Mouse (Mus musculus): ENCODE results near the gene Ppp1r15a.

The Ppp1r15a gene

DNA sequence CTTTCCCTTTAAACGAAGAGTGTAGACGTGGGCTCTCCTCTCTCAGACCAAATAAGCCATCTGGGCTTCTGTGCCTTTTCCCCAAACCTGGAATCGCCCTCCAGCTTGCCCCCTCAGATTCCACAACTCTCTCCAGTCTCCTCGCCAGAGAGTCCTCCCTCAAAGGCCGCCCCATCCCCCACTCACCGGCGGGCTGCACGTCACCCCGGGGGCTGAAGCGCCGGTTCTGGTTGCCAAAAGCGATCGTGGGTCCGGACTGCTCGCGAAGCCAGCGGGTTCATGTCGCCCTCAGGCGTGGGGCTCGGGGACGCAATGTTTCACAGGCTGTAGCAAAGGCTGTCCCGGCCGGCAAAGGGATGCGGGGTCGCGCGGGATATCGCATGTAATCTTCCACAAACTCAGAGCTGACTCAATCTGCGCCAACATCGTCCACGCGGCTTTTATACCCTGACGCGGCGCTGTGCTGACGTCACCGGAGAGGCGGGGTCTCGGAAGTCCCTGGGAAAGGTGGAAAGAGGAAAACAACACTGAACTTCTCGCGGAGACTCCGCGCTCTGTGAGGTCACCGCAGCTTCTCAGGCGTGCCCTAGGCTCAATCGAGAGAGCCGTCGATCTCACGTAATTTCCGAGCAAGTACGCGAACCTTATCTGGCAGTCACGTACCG is at the start of gene Ppp1r15a, which contains the start of gene Plekha4:
Ppp1r15a (minus strand) TSS at position 460 of the 665 bp plus-strand sequence.
Plekha4 (plus strand) TSS at position 522 of the 665 bp plus-strand sequence.
- DNase-seq: peak; percentile 96

DNA sequence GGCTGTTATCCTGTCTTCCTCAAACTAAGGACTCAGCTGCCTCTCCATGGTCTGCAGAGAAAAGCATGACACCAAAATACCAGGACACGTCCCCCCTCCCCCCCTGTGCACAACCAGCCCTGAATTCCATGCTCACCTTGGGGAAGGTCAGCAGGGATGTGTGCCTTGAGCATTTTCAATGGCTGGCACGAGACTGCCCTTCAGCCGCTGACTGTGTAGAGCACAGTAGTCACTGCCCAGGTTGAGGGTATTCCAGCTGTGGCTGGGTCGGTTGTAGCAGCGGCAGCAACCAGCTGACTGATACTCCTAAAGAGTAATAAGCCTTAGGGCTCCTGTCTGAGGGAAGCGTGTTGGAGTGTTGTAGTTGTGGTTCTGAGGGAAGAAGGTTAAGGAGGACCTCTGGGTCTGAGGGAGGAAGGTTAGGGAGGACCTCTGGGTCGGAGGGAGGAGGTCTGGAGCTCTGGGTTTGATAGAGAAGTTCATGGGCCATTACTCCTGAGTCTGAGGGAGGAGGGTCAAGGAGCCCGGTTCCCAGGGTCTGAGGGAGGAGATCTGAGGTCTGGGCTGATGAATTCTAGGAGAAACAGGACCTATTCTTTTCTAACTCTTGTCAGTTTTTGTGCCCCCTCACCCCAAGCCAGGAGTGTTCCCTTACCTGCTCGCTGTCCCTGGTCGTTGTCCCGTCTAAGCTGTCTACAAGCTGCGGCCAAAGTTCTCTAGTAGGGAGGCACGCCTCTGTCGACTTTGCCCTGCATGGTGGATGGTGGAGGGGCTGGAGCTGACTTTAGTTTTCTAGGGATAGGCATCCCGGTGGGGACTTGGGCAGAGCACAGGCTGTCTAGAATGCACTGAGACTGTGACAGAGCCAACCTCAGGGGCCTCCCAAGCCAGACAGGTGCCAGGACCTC is 48.7 kb upstream of the Ppp1r15a start:
- peak; percentile 50 for DNase-seq

GRCm38 (mm10) chr7:45573954-45574353 is 47.9 kb upstream of the Ppp1r15a start:
- no peak for DNase-seq

GRCm38 (mm10) chr7:45571966-45572365 is 45.9 kb upstream of the Ppp1r15a start:
- DNase-seq: no peak

DNA sequence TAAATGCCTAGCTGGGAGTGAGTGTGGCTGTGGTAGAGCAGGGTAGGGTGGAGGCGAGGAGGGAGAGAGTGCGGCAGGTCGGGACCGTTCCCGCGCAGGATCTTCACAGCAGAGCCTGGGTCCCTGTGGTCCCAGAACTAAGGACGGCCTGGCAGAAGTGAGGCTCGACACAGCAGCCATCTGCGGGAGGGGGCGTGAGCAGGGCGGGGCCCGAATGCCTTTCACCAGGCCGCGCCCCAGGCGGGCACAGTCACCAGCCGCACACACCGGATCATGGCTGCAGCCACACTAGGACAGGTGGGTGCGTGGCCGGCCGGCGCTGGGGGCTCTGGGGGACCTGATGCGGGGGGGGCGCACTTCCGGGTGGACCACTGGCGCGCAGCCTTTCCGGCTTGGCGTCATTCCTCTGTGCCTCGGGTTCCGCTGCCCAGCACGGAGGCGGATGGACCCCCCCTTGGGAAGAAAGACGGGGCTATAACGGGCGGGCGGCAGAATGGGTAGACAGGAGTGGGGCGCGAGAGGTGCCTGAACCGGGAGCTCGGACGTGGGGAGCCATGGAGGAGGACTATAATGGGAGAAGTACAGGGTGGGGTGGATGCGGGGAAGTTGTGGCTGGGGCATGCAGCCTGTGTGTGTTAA is 44.2 kb upstream of the Ppp1r15a start, which contains the start of gene Bcat2:
Bcat2 (plus strand) TSS at position 51 of the 639 bp plus-strand sequence.
- DNase-seq: peak; percentile 88

- DNase-seq: peak; percentile 52
These were observed 42.8 kb upstream of the Ppp1r15a start for GRCm38 (mm10) chr7:45568601-45569473.

- peak; percentile 96 for DNase-seq
These were observed 41.9 kb upstream of the Ppp1r15a start for GRCm38 (mm10) chr7:45567780-45568516.

- no peak for DNase-seq
These were observed 41.2 kb upstream of the Ppp1r15a start for GRCm38 (mm10) chr7:45567112-45567779.

DNA sequence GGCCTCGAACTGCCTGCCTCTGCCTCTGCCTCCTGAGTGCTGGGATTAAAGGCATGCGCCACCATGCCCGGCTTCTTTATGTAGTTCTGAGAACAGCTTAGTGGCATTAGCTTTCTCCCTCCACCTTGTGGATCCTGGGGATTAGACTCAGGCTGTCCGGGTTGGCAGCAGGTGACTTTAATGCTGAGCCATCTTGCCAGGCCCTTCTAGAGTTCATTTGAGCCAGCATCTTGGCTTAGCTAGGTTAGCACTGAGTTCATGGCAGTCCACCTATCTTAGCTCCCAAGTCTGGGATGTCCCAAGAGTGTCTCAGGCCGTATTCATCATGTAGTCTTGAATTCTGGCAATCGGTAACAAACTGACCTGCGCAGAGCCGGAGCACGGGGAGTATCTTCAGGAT is 39.4 kb upstream of the Ppp1r15a start:
- DNase-seq: no peak

DNA sequence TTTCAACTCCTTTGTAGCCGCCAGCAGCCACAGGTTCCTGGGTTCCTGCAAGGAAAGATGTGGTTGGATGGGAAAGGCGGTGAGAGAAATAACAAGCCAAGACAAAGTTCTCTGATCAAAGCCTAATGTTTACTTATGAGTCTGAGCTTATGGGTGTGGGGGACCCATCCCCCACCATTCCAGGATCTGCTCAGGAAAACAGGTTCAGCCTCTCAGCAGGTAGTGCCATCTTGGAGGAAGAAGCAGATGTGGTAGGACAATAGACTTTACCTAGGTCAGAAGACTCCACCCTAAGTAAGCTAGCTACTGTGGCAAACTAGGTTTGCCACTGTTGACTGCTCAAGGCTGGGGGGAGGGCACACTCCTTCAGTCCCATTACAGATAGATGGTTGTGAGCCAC is 38.7 kb upstream of the Ppp1r15a start:
- no peak for DNase-seq

DNA sequence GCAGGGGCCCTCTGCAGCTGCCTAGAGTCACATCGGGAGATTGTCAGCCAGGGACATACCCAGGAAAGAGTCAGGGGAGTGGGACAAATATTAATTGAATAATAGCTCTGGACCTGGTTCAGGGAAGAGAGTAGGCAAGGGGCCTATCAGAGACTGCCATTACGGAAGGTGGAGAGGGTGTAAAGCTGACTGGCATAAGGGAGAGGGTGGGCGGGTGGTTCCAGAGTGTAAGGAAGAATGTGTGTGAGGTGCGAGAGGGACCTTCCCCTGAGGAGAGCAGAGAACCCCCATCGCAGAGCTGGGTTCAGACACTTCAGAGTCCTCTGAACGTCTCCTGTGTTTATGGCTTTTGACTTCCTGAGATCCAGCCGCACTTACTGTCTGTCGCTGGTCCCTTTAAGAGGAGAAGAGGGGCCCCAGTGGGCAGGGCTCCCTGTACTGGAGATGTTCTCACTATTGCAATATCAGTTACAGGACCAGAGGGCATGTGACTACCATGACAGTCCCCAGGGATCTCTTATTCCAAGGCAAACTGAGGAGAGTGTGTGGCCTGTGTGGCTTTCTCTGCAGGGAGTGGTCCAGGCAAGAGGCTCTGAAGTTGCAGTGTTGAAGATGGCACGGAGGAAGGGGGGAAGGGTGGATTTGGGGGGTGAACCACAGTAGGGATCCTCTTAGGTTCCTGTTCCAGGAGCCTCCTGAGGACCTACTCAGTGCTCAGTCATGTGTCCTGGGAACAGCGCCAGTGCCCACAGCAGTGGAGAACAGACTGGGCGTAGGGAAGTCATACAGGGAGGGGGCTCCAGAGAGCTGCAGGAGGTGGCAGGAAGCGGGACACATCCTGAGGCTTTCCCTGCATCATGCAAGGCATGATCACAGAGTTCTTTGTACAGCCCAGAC is 35.8 kb upstream of the Ppp1r15a start:
- peak; percentile 65 for DNase-seq

DNA sequence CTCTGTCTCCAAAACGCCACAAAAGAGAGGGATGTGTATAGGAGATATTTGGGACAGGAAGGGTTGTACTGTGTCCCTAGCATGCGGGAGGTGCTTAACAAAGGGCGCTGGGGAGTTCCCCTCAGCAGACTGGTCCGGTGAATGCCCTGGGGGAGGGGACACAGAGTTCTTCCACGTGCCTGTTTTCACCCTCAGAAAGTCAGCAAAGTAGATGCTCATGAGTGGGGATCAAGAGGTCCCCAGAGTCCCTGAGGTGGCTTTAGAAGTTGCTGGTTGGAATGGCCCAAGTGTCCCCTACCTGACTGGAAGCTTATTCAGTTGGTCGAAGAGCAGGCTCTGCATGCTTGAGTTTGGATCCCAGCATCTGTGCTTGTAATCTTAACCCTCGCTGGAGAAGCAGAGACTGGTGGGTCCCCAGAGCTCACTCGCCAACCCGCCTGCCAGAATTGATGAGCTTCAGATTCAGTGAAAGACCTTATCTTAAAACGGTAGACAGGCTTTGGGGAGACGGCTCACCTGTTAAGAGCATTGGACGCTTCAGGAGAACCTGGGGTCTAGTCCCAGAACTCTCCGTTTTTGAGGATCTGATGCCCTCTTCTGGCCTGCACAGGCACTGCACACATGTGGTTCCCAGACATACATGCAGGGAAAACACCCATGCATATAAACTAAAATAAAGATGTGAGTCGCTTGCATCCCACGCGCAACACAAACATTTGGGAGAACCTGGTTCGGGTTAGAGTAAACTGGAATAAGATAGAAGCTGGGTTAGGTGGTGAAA is 35.0 kb upstream of the Ppp1r15a start:
- peak; percentile 86 for DNase-seq

DNA sequence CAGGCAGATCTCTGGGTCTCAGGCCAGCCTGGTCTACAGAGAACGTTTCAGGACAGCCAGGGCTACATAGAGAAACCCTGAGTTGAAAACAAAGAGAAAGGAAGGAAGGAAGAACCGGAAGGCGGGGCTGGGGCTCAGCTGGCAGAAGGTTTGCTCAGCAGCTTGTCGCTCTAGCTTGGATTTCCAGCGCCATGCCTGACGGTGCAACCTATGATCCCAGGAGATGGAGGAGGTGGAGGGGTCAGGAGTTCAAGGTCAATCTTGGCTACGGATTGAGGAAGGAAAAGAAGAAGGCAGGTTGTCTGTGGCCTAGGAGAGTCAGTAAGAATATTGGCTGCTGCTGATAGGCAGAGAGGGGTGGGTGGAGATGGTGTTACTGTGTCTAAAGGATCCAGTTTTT is 34.2 kb upstream of the Ppp1r15a start:
- no peak for DNase-seq

GRCm38 (mm10) chr7:45558907-45559306 is 32.8 kb upstream of the Ppp1r15a start:
- no peak for DNase-seq

- DNase-seq: peak; percentile 86
These were observed 29.7 kb upstream of the Ppp1r15a start for GRCm38 (mm10) chr7:45555787-45556186.

GRCm38 (mm10) chr7:45554744-45555143 is 28.7 kb upstream of the Ppp1r15a start, which contains the start of gene Hsd17b14:
Hsd17b14 (plus strand) TSS chr7:45554893.
- DNase-seq: no peak

DNA sequence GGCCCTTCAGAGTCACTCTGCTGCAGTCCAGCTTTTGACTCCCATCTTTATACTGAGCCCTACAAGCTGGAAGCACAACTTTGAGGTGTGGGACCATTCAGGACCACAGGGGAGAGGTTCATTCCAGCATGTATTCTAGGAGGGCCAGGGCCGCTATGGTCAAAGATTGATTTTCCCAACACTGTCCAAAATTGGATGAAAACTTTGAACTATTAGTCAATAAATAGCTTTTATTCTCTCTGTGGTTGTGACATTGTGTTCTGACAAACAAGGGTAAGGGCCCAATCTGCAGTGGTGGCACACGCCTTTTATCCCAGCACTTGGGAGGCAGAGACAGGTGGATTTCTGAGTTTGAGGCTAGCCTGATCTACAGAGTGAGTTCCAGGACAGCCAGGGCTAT is 27.9 kb upstream of the Ppp1r15a start:
- DNase-seq: no peak

GRCm38 (mm10) chr7:45553519-45553918 is 27.5 kb upstream of the Ppp1r15a start:
- DNase-seq: no peak

DNA sequence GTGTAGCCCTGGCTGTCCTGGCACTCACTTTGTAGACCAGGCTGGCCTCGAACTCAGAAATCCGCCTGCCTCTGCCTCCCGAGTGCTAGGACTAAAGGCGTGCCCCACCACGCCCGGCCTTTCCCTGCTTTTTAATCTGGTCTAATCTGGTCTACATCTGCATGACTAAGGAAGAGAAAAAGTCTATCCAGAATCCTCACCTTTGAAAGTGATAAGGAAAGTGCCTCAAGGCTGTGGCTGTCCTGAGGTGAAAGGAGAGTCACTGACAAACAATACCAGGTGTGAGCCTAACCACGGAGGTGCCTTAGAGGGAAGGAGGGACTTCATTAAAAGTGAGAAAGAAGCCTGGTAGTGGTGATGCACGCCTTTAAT is 25.4 kb upstream of the Ppp1r15a start:
- no peak for DNase-seq

Measured in liver (tissue).